Mouse (Mus musculus) ES-E14 (cell line): Measurements from ENCODE around the gene Ltbp1. TPM values are rescaled to one million over a fixed set of nuclear protein-coding genes. Genes with fewer than 3 reads are reported as not detected.
A peak's percentile ranks its signal among the peaks of the same experiment; 100 is the strongest.

Experiments used
- DNase-seq: peaks from one replicate; pipeline ENCODE4 v3.0.0-alpha.2; 2013; ENCODE audit warnings: low read depth, low spot score
- H3K27ac ChIP-seq: 2 replicates; pipeline ENCODE4 v1.5.1; 2012; ENCODE audit warnings: low read depth, mild to moderate bottlenecking, low read length, moderate library complexity, mixed read lengths; ENCODE audit not compliant: poor library complexity, insufficient read depth, severe bottlenecking
- H3K36me3 ChIP-seq: 2 replicates; pipeline ENCODE4 v1.6.1; 2012; ENCODE audit warnings: mild to moderate bottlenecking, low read length, moderate library complexity, mixed read lengths; ENCODE audit not compliant: control insufficient read depth, poor library complexity, insufficient read depth, severe bottlenecking
- H3K4me1 ChIP-seq, 2 experiments: fragments of 150-350 bp in 1 of 2; sonication (generic) in 1 of 2; 2 replicates each; pipeline ENCODE4 v1.6.1; 2012; ENCODE audit warnings: low read length in 2 of 2, mild to moderate bottlenecking in 1 of 2, mixed read lengths in 1 of 2; ENCODE audit not compliant: control insufficient read depth in 2 of 2, insufficient read depth in 2 of 2, poor library complexity in 1 of 2
- H3K4me3 ChIP-seq, 2 experiments: fragments of 150-350 bp in 1 of 2; sonication (generic) in 1 of 2; 2 replicates each; pipeline ENCODE4 v1.5.1; 2012; ENCODE audit warnings: low read length in 2 of 2, low read depth in 1 of 2, mild to moderate bottlenecking in 1 of 2, mixed read lengths in 1 of 2; ENCODE audit not compliant: insufficient read depth in 1 of 2, poor library complexity in 1 of 2, severe bottlenecking in 1 of 2
- H3K9ac ChIP-seq: 2 replicates; pipeline ENCODE4 v1.6.1; 2012; ENCODE audit warnings: low read depth, mild to moderate bottlenecking, low read length, mixed read lengths; ENCODE audit not compliant: poor library complexity, insufficient read depth, severe bottlenecking
- H3K9me3 ChIP-seq: fragments of 150-350 bp; sonication (generic); 2 replicates; pipeline ENCODE4 v1.6.1; 2012; ENCODE audit warnings: low read depth, mild to moderate bottlenecking, low read length; ENCODE audit not compliant: control insufficient read depth, insufficient read depth
- CHD2 ChIP-seq: IDR thresholded peaks from 2 replicates; pipeline ENCODE4 v1.6.1; 2014; ENCODE audit warnings: mild to moderate bottlenecking, low read depth, low read length, inconsistent platforms
- HCFC1 ChIP-seq: IDR thresholded peaks from 2 replicates; pipeline ENCODE4 v1.6.1; 2012; ENCODE audit warnings: low read length, inconsistent platforms, borderline replicate concordance; ENCODE audit not compliant: insufficient read depth
- MAFK ChIP-seq: IDR thresholded peaks from 2 replicates; pipeline ENCODE4 v1.6.1; 2014; ENCODE audit warnings: mild to moderate bottlenecking, low read depth, low read length, inconsistent platforms; ENCODE audit not compliant: insufficient read depth
- ZC3H11A ChIP-seq: IDR thresholded peaks from 2 replicates; pipeline ENCODE4 v1.6.1; 2012; ENCODE audit warnings: low read depth, mild to moderate bottlenecking, inconsistent platforms, low read length, borderline replicate concordance
- ZNF384 ChIP-seq: IDR thresholded peaks from 2 replicates; pipeline ENCODE4 v1.6.1; 2012; ENCODE audit warnings: low read depth, low read length, inconsistent platforms
- in situ Hi-C, 2 experiments: fragments of 600-800 bp; cut with MboI; formaldehyde crosslinking; loops; one replicate each; pipeline ENCODE4 v1.15.1; 2025; ENCODE audit warnings: low sequenced_read_pairs in 2 of 2, inconsistent platforms in 1 of 2; ENCODE audit not compliant: unreplicated experiment in 2 of 2
- total RNA-seq: library from RNA; depleted of rRNA; stranded (reverse); fragments of 300-350 nt; gene quantifications from 2 replicates; pipeline ENCODE4 v1.2.3, GENCODE M21; 2012

The Ltbp1 gene
- total RNA-seq, 1 experiment: 25.2 TPM

DNA sequence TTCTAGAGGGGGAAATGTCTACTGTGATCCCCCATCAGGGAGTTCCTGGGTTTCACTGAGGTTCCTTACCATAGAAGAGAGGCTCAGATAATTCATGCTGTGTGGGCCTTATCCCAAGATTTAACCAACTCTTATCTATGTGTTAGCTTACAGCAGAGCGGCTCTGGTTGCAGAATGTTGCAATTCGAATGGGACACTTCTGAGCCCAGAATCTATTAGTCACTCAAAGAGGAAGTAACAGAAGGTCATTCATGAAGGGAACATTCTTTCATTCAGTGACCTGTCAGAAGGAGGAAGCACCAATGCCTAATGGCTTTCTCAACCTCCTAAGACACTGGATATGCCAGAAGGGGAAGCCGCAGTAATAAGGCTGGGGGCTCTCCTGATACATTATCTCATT is 114.1 kb downstream of the Ltbp1 start:
- H3K9ac ChIP-seq: no peak overlapping the region
- DNase-seq: no peak
- H3K4me1 ChIP-seq: no peaks in the 10 kb centered on the region
- no peak overlapping the region for H3K27ac ChIP-seq
- in situ Hi-C loops: no loop called here
- TF ChIP-seq MAFK (no peak), ZC3H11A (no peak), HCFC1 (no peak), ZNF384 (no peak), CHD2 (no peak)
- no peaks in the 10 kb centered on the region for H3K9me3 ChIP-seq
- no peaks in the 10 kb centered on the region for H3K36me3 ChIP-seq
- H3K4me3 ChIP-seq: no peak overlapping the region

- Histone ChIP-seq H3K9ac (no peak overlapping the region), H3K9me3 (no peaks in the 10 kb centered on the region), H3K27ac (no peak overlapping the region), H3K4me3 (no peak overlapping the region), H3K36me3 (no peaks in the 10 kb centered on the region), H3K4me1 (no peaks in the 10 kb centered on the region)
- no peak for TF ChIP-seq CHD2
- no peak for TF ChIP-seq HCFC1
- TF ChIP-seq ZNF384: no peak
- no peak for TF ChIP-seq ZC3H11A
- TF ChIP-seq MAFK: no peak
- no peak for DNase-seq
- in situ Hi-C loops: no loop called here
Measured at GRCm38 (mm10) chr17:75120071-75120470, 114.7 kb downstream of the Ltbp1 start.

GRCm38 (mm10) chr17:75122584-75123282 is 117.4 kb downstream of the Ltbp1 start:
- no peaks in the 10 kb centered on the region for H3K9me3 ChIP-seq
- H3K36me3 ChIP-seq: no peaks in the 10 kb centered on the region
- H3K4me1 ChIP-seq: no peaks in the 10 kb centered on the region
- in situ Hi-C loops: no loop called here
- H3K9ac ChIP-seq: no peak overlapping the region
- DNase-seq: no peak
- no peak overlapping the region for H3K4me3 ChIP-seq
- TF ChIP-seq ZNF384 (no peak), HCFC1 (no peak), CHD2 (no peak), ZC3H11A (no peak), MAFK (no peak)
- H3K27ac ChIP-seq: no peak overlapping the region

GRCm38 (mm10) chr17:75128337-75128935 is 123.1 kb downstream of the Ltbp1 start:
- Histone ChIP-seq H3K9me3 (no peaks in the 10 kb centered on the region), H3K36me3 (no peaks in the 10 kb centered on the region), H3K27ac (no peak overlapping the region), H3K4me3 (no peak overlapping the region), H3K4me1 (no peaks in the 10 kb centered on the region), H3K9ac (no peak overlapping the region)
- in situ Hi-C loops: no loop called here
- TF ChIP-seq ZNF384: no peak
- TF ChIP-seq MAFK: no peak
- TF ChIP-seq ZC3H11A: no peak
- TF ChIP-seq CHD2: no peak
- TF ChIP-seq HCFC1: no peak
- peak; percentile 47 for DNase-seq

DNA sequence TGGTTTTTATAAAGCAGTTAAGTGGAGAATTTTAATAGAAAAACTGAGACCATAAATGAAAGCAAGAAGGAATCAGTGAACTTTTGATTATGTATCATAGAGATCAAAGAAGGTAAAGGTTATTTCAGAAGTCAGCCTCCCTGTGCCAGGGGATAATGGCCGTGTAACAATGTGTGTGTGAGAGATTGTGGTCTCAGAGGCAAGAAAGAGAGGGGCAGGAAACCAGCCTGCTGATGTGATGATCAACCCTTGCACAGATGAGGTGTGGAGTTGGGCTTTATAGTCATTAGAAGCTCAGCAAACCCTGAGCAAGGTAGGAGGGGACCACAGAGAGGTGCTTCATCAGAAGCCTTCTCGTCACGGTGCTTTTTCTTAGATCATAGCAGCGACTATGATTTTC is 128.6 kb downstream of the Ltbp1 start:
- TF ChIP-seq MAFK (no peak), CHD2 (no peak), ZNF384 (no peak), ZC3H11A (no peak), HCFC1 (no peak)
- Histone ChIP-seq H3K9me3 (no peaks in the 10 kb centered on the region), H3K27ac (no peak overlapping the region), H3K4me3 (no peak overlapping the region), H3K4me1 (no peaks in the 10 kb centered on the region), H3K36me3 (no peaks in the 10 kb centered on the region), H3K9ac (no peak overlapping the region)
- in situ Hi-C loops: no loop called here
- DNase-seq: no peak
